Mouse (Mus musculus): ENCODE data around the gene Fbn1.

Fbn1 gene

DNA sequence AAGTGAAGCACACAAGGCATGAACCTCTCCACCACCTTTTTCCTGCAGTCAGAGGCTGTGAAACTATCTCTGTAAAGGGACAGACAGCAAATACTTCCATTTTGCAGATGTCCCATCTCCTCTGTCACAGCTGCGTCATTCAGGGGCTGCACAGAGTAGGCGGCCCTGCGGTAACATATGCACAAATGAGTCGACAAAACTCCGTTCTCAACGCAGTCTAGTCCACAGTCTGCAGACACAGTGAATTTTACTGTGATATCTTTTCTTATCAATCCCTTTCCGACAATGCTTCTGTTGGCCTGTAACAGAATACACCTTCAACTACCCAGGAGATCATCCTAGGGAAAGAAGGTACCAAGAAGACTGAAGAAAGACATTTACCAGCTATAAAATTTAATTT lies 9.6 kb downstream of the Fbn1 start:
- no peak for DNase-seq (ENCODE audit: low spot score)

DNA sequence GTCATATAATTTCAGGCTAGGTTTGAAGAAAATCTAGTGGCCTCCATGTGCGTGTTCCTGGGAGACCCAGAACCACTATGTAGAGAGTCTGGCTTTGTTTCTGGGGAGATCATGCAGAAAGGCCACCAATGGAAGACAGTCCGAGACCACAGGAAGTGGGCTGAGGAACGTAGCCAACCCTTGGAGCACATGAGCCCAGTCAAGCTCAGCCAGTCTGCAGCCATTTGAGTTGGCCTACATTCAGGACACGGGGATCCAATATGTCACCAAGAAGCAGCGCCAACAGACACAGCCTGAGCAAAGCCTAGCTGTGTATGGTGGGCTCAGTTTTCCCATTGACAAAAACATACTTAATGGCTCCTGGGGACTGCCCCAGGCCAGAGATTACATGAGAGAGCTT lies 11.1 kb downstream of the Fbn1 start:
- no peak for DNase-seq (ENCODE audit: low spot score)

DNA sequence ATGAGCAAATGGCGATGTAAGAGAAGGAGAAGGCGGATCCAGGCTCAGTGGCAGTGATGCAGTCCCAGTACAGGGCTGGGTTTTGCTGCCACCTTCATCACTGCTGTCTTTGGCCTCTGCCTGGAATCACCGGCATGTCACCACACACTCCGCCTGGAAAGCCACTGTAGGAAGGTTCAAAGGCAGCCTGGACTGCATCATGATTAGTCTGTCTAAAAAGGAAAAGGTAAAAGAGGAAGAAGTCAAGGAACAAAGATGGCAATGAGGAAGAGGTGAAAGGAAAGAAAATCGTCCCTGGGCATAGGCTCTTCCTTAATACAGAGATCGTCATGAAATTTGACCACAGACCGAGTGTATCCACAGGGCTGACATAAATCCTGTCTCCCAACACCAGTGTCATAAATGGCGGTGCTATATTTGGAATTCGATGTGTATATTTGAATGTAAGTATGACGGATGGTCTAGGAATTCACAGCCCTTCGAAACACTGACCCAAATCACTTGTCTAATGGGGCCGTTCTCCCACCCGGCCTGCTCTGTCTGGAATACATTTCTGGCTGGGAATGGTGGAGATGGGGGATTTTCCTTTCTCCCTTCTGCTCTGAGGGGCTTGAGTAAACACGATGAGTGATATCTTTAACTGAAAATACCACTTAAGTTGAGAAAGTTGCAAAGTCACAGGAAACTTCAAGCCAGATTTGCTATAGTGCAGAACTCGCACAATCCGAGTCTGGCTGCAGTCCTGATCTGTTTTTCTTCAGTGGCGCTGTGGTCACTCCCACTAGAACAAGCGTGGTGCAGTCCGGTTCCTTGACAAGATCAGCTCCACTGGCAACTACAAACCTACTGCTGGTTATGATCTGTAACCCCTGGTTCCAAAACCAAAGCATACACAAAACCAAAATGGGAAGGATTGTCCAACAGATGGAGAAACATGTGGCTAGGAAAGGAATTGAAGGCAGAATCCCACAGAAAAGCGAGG lies 12.7 kb downstream of the Fbn1 start:
- DNase-seq (ENCODE audit: low spot score), result no peak

DNA sequence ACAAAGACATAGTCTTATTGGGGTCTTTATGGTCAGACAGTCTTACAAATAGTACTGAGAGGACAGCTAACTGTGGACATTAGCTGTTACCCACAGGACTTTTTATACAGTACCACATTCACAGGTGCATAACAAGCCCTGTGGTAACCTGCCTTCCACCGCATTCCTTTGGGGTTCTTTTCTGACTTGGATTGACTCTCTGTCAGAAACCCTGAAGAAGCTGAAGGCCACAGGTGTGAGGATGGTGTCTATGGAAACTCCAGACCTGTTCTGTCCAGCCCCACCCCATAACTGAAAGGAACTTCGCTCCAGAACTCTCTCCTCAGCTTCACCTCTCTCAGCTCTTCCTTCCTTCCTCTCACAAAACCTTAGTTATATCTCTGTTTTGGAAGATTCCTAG lies 13.5 kb downstream of the Fbn1 start:
- no peak for DNase-seq (ENCODE audit: low spot score)

DNA sequence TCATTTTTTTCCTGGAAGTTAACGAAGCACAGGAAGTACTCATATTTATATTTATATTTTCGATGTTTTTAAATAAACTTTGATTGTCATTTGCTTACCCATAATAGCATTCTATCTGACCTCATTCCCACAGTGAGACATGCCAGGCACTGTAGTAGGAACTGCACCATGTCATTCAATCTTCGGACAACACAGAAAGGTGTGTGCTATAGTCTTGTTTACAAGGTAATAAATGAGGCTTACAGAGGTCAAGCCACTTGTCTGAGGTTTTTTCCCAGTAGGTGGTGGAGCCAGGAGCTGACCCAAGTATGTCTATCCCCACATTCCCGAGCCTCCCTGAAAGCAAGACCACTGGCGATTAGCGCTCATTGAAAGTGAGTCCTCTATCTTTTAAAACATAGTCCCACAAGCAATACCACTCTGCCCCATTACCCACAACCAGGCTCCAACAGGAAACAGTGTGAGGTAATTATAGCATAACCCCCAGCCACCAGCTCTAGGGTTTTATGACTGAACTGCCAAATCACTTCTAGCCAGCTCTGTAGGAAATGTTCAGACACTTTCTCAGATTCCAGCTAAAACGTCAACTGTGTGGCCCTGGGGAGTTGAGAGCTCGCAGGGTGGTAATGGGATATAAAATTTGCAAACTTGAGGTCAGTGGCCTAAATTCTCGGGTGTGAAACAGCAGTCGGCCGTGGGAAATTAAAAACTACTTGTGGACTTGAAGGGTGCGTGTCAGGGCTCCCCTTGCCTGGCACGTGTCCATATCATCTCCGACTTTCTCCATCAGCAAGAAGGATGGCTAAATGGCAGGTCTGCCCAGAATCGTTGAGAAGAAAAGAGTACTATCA lies 15.5 kb downstream of the Fbn1 start:
- DNase-seq (ENCODE audit: low spot score), result no peak

DNA sequence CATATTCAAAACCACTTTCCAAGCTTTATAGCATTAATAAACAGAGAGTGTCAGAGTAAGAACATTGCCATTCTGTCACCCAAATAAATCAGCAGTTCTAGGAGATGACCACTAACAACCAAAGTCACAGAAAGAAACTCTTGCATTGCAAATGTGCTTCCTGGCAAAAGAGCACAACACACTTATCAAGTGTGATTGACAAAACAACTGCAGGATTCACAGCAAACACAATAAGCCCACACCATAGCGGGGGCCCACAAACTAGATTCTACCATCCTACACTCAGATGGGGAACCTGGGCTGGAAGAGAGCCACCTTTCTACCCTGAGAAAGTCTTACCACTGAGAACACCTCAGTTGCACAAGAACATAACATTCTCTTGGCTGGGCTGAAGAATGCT lies 17.8 kb downstream of the Fbn1 start:
- no peak for DNase-seq (ENCODE audit: low spot score)

DNA sequence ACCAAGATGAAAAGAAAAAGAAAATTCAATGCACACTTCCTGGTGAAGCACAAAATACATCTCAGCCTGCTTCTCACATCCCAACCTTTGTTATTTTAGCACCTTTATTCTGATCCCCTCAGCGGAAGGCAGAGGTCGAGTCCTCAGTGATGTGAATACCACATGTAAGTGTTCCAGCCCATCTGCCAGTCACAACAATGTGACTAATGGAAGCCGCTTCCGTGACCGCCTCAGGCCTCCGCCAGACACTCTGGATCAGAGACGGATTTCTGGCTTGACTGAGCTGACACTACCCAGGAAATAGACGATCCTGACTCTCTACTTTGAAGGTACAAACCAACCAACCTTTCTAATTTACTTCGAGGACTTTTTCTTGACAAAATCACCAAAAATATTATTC lies 22.9 kb downstream of the Fbn1 start:
- no peak for DNase-seq (ENCODE audit: low spot score)

DNA sequence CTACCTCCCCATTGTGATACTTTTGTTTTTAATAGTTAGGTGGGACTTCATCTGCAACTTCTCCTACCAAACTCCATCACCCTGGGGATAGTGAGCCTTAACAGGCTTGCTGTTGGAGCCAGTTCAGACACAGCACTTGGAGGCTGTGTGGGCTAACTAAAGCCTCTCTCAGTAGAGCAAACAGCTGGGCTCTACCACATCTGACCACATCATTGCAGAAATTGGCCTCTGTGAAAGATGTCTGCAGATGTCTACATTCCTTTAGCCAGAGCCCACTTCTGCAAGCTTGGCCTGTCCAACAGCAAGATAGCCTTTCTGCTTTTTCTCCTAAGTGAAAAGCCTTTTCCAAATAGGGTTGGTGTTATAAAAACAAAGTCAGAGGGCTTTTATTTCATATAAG lies 23.6 kb downstream of the Fbn1 start:
- DNase-seq (ENCODE audit: low spot score), result no peak

DNA sequence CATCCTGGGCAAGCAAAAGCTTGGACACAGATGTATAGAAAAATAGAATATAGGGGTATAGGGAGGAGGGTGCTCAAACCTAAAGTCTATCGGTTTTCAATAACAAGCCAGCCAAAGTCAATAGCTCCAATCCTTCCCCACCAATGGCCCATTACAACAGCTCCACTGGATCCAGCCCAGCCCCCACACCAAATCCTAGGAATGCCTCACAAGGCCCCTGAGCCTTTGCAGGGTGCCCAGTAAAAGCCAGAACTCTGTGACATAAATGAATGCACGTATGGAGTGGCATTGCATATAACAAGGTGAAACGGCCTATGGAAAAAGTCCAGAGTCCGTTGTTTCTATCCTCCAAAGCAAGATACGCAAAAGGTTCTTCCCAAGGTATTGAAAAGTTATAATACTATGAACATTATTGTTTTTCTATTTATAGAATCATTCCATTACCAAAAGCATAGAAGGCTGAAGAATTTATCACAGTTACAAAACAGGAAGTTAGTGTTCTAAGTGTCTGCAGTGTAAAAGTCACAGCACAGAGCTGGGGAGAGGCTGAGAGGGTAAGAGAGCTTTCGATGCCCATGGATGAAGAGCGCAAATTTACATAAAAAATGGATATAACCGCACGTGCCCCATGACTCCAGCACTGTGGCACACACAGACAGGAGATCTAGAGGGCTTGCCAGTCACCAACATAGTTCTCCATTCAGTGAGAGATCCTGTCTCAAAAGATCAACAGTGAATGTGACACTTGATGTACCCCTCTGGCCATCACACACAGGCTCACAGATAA lies 26.1 kb downstream of the Fbn1 start:
- DNase-seq (ENCODE audit: low spot score), result no peak

DNA sequence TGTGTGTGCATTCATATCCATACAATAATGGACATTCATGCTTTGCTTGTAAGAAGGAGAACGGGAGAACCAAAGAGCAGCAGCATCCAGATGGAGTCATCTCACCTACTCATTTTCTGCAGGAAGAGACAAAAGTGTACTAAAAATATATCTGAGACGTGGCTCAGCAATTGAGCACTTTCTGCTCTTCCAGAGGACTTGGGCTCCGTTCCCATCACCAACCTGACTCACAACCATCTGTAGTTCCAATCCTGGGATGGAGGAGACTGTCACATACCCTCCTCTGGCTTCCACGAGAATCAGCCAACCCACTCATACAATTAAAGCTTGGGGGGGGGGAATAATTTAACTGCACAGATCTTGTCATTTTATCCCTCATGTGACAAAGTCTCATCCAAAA lies 26.7 kb downstream of the Fbn1 start:
- DNase-seq (ENCODE audit: low spot score), result peak; percentile 32

DNA sequence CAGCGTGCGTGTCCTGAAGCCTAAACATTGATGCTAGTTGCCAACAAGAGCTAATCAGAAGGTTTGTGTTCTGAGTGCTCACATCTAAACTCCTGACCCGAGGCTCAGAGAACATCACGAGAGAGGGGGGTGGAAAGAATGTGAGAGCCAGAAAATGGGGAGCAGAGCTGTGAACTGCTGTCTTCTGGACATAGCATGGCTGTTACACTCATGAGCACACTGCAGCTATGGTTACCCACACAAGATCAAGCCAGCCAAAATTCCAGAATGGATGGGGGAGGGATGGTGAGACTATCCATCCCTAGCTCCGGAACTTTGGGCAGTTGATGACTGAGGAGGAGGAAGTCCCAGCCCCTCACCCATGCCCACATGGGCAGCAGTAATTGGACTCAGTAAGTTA lies 27.7 kb downstream of the Fbn1 start:
- no peak for DNase-seq (ENCODE audit: low spot score)

DNA sequence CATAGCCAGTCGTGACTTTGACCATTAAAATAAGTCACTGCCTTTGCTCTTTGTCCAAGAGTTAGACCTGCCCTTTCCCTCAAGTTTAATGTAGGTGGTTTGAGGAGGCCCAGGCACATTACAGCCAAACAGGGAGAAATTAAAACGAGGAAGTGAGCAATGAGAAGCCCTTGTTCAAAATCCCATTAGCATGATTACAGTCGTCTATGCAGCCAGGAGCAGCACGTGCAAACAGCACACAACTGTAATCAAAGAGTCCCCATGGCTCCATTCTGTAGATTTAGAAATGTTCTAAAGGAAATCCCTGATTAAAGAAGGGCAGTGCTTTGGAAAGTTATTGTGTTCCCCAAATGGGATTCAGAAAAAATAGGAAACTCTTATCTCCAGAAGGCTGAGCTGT lies 29.1 kb downstream of the Fbn1 start:
- no peak for DNase-seq (ENCODE audit: low spot score)

DNA sequence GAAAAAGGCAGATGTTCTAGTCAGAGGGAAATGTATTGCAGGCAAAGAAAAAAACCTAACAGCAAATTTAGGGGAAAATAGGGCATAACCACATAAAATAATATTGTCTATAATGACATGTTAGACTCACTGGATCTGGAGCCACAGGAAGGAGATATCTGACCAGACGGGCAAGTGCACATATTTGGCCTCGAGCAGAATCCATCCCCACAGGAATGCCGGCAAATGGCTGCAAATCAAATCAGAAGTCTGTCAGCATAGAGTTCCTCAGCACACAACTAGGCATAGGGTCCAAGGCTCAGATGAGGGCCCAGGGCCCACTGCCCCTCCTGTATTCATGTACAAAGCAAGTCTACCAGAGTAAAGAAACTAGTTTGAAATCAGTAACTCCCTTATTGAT lies 30.4 kb downstream of the Fbn1 start:
- DNase-seq (ENCODE audit: low spot score), result no peak

DNA sequence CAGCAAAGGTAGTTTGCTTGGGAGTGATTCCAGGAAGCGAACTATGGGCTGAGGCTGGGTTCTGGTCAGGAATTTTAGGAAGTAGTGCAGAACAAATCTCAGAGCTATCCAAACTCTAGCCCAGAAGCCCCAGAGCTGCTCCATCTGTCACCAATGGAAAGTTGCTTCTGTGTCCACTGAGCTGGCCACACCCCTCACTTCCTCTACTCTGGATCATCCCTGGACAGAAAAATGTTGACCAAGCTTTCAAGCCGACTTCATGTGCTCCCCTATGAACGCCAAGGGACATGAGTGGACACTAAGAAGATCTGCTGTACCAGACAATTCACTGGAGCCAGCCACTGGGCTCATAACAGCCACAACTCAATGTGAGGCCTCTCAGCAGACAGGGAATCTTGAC lies 31.6 kb downstream of the Fbn1 start:
- no peak for DNase-seq (ENCODE audit: low spot score)

DNA sequence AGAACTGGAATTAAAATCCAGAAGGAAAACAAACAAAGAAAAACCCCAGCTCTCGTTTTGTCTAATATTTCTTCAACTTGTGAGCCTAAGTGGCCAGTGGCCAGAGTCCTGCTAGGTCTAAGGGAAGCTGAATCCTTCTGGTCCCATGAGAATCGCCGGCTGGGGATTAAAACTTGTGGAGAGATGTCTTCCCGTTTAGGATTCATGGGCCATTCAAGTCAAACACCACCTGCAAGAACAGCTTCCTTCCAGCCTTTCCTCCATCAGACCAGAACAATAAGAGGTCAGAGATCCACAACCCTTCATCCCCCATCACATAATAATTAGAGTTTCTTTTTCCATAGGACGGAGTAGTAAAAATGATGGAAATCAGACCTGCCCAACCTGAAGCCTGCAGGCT lies 33.1 kb downstream of the Fbn1 start:
- no peak for DNase-seq (ENCODE audit: low spot score)

DNA sequence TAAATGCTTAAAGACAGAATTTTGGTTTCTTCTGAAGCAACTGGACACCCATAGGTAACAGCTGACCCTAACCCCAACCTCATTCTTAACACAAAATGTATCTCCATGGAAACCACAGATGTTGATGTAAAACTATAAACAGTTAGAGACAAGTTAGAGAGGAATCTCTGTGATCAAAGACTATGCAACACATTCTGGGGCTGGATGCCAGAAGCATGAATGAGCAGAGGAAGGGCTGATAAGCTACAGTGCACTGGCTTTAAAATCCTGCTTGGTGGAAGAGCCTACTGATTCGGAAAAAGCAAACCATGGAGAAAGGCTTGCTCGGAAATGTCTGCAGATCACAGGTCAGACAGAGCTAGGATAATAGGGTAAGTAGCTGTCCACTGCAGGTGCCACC lies 34.6 kb downstream of the Fbn1 start:
- no peak for DNase-seq (ENCODE audit: low spot score)

DNA sequence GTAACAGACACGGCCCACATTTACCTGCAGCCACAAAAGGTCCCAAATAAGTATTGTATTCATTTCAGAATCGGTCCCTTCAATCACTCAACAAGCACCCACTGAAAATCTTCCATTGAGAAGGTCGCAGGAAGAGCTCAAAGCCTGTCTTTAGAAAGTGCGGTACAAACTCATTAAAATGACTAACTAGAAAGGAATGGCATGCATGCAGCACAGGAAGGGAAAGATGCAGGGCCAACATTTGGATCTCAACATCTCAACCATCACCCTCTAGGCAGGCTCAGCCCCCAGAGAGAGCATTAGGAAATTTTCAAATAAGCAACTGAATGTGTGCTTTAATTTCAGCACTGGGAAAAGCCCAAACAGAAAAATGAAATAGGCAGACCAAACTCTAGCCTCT lies 36.1 kb downstream of the Fbn1 start:
- no peak for DNase-seq (ENCODE audit: low spot score)

DNA sequence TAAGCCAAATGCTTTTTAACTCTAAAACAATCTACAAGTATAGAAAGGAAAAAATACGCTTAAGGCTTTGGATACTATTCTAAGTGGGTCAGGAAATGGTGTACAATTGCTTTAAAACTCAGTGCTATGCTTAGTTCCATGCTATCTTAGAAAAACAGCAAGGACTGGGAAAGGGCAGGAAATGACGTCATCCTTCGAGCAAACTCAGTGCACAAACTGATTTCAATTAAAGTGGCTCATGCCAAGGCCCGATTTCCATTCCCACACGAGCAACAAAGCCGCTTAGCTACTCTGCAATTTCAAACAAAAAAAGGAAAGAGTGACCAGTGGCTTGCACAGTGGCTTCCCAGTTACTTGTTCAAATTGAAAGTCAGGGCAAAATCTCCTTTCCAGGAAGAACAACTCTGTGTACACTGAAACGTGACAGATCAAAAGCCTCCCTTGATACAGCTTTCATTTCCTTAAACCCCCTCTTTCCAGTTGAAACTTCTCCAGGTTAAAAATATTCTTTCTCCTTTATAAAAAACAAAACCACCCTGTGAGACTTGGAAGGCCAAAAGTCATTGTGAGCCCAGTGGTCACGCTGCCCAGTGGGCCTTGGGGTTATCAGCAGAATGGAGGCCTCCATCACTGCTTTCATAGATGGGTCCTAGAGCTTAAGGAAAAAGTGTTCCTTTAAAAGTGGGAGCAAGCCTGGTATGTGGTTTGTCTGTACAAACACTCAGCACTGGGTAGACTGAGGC lies 37.1 kb downstream of the Fbn1 start:
- no peak for DNase-seq (ENCODE audit: low spot score)

DNA sequence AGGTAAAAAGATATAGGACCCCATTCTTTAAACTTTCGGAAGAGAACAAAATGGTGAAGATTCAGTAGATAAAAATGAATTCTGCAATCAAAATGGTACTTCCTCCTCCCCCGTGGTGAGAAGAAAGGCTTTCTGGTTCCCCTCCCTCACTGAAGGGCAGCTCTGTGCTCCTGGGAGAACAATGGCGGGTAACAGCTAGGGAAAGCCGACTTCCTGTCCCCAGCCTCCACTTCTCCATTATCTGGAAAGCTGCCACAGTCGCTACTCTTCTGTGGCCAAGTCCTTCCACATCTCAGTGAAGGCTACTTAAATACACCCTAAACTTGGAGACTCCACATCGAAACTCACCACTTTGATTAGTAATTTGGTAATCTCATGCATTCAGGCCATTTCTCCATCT lies 43.8 kb downstream of the Fbn1 start:
- DNase-seq (ENCODE audit: low spot score), result no peak

DNA sequence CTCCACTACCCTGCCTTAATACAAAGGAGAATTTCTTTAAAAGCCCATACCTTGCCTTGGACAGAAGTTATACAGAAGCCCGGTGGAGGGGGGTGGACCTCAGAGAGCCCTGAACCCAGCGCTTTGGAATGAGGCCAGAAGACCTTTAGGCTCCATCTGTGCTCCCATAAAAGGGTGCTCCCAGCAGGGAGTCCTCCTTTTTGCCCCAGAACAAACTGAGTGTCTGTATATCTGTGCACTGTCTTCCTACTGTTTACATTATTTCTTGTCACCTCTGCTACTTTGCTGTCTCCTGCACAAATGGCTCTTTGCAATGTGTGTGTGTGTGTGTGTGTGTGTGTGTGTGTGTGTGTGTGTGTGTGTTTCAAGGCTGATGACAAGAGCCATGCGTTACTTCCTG lies 48.7 kb downstream of the Fbn1 start:
- DNase-seq (ENCODE audit: low spot score), result no peak

DNA sequence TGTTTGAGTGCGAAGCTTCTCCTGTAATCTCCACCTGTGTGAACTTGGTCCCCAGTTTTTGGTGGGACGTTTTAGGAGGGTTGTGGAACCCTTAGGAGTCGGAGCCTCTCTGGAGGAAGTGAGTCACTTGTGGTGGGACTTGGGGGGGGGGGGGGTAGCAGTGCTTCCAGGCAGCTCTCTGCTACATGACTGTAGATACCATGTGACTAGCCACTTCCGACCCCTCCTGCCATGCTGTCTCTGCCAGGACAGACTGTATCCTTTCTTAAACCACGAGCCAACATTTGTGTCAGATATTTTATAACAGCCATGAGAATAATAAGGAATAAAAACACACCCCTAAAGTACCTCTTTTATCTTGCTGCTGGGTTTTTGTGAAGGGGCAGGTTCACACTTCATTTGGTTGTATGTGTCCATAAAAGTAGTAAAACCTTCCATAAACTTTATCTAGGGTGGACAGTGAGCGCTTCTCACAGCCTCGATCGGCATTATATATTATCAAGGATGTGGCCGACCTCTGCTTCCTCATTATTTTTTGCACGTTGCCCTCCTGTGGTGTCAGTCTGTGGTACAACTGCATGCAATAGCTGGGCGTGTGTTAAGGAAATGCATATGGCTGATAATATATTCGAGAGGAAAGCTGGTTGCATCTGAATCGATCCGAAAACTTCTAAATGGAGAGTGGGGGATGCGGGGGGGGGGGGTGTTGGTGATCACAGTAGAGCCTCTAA lies 51.6 kb downstream of the Fbn1 start:
- no peak for DNase-seq (ENCODE audit: low spot score)

All from left cerebral cortex, adult 11 months (tissue).